Mouse (Mus musculus) brain, embryonic 14.5 days (tissue): ENCODE data around the gene Mrpl24.

Source experiments
- CTCF ChIP-seq: fragments of 200-500 bp; IDR thresholded peaks from 2 replicates; pipeline ENCODE4 v1.5.1; 2012; ENCODE audit warnings: inconsistent platforms, mild to moderate bottlenecking, moderate library complexity, borderline replicate concordance; ENCODE audit not compliant: insufficient read depth, insufficient read length; ENCODE audit errors: extremely low read depth
- POLR2A ChIP-seq: fragments of 200-500 bp; IDR thresholded peaks from 2 replicates; pipeline ENCODE4 v1.6.1; 2012; ENCODE audit warnings: mild to moderate bottlenecking, inconsistent platforms, borderline replicate concordance; ENCODE audit not compliant: poor library complexity, insufficient read depth, insufficient read length, severe bottlenecking; ENCODE audit errors: extremely low read depth

DNA sequence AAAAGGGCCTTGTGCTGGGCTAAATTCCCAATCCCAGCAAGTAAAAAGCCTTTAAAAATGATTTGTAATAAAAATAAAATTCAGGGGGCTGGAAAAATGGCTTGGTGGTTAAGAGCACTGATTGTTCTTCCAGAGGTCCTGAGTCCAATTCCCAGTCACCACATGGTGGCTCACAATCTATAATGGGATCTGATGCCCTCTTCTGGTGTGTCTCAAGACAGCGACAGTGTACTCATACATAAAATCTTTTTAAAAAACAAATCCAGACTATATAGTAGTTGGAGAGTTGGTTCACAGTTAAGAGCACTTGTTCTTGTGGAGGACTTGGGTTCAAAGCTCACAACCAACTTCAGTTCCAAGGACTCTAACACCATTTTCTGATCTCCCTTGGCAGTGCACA is 2.3 kb upstream of the Mrpl24 start:
- TF ChIP-seq CTCF: no peak
- TF ChIP-seq POLR2A: no peak
